Mouse (Mus musculus) spleen, postnatal 0 days (tissue): ENCODE results near the gene Olfr671. TPM values are rescaled to one million over a fixed set of nuclear protein-coding genes. Genes with fewer than 3 reads are reported as not detected.

Source experiments
- polyA plus RNA-seq: library from polyadenylated mRNA; unstranded; fragments of >200 nt; fragmentation: Nextera tagmentation; extraction: Ambion mirVana; gene quantifications from 2 replicates; pipeline ENCODE4 v1.2.1, GENCODE M21; 2015

The Olfr671 gene
- not detected in 2 replicates for polyA plus RNA-seq

DNA sequence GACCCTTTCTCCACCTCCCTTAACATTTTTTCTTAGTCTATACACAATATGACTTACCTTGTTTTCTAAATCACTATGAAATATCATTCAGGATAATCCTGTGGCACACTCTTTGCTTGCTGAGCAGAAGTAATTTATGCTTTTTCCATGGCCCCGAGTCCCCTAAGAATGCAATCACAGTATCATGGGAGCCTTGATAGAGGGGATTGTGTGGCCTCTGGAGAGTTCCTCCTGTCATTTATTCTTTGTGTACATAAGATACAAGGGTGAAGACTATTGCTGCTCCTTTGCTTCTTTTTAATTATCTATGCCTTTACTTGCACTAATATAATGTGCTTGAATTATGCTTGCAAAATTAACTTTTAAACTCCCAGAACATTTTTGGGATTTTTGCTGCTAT lies at the start of gene Olfr671:
TSS of gene Olfr671 (minus strand) at position 101 of the 400 bp plus-strand sequence.

DNA sequence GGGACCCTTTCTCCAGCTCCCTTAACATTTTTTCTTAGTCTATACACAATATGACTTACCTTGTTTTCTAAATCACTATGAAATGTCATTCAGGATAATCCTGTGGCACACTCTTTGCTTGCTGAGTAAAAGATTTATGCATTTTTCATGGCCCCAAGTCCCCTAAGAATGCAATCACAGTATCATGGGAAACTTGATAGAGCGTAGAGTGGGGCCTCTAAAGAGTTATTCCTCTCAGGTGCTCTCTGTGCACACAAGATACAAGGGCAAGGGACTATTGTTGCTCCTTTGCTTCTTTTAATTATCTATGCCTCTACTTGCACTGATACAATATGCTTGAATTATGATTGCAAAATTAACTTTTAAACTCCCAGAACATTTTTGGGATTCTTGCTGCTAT lies 49.4 kb upstream of the Olfr671 start, which contains the start of gene Olfr675:
TSS of gene Olfr675 (minus strand) at position 101 of the 400 bp plus-strand sequence.

DNA sequence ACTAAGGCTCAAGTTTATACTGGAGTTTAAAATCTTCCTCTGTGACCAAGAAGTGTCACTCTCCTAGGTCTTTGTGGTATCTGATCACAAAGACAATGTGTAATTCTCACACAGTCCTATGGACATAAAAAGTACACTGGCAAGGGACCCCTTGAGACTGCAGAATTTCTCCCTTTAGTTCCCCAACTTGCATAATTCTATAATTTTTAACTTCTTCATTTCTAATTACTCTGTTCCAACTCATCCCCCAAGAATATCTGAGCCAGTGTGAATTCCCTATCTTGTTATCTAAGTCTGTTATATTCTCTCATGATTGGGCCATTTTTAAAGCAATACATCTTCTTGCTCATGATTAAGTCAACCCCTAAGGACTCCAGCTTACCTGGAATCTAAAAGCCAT lies 23.0 kb upstream of the Olfr671 start, which contains the start of gene Olfr672:
TSS of gene Olfr672 (minus strand) at position 101 of the 400 bp plus-strand sequence.

DNA sequence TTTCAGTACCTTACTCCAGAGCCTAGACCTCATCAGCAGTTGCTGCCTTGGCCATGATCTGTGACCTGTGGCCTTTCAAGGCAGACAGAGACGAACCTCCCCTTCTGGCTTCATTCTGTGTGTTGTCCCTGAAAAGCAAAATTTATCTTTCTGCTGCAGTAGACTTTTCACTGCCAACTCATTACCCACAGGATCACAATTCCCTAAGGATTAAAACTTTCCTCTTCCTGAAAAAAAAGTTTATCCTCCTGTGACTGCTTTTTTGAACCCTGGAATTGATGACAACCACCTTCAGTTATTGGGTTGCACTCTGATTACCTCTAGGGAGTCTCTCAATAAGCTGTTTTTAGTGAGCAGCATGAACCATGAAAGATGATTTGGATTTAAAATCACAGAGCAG lies 16.4 kb downstream of the Olfr671 start, which contains the start of gene Olfr670:
TSS of gene Olfr670 (minus strand) at position 101 of the 400 bp plus-strand sequence.

DNA sequence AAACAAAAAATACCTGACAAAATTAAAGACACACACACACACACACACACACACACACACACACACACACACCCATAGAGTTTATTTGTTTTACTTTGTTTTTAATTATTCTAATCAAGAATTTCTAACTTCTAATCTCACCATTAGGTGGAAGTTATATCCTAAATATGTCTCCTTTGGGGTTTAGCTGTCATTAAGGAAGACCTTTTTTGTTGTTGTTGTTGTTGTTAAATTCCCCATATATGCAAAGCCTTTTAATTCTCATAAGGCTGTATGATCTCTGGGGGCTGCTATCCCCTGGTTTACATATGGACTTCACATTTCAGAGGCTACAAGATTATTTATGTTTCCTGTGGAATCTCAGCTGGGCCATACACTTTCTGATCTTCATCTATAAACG lies 45.0 kb downstream of the Olfr671 start, which contains the start of gene Olfr669:
TSS of gene Olfr669 (plus strand) at position 301 of the 400 bp plus-strand sequence.

DNA sequence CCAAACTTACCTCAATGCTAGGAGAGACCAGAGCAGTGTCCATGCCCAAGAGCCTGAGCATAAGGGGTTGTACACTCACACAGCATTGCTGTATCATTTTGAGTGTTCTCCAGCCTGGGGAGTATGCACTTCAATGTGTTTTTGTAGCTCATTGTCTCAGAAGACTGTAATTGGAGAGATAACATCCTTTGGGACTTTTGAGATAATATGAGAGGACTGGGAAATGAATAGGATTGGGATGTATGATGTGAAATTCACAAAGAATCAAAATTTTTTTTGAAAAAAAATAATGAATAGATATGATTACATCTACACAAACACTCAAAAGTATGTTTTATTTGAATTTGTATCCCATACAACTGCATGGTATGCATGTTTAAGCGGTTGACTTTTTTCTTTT lies 51.0 kb downstream of the Olfr671 start, which contains the start of gene Olfr668:
TSS of gene Olfr668 (minus strand) at position 101 of the 400 bp plus-strand sequence.

Other genes starting within 250 kb of the Olfr671 start
- gene Usp17le, start 201.7 kb downstream of the Olfr671 start, polyA plus RNA-seq, result not detected in 2 replicates
- gene Usp17lb, start 136.5 kb downstream of the Olfr671 start, polyA plus RNA-seq, result not detected in 2 replicates
- not detected in 2 replicates for gene Usp17la, start 122.1 kb downstream of the Olfr671 start, polyA plus RNA-seq
- gene Olfr665, start 101.1 kb downstream of the Olfr671 start, polyA plus RNA-seq, result not detected in 2 replicates
- gene Olfr666, start 83.2 kb downstream of the Olfr671 start, polyA plus RNA-seq, result not detected in 2 replicates
- gene Olfr667, start 57.6 kb downstream of the Olfr671 start, polyA plus RNA-seq, result not detected in 2 replicates
- gene Olfr668, start 51.1 kb downstream of the Olfr671 start, polyA plus RNA-seq, result not detected in 2 replicates
- gene Olfr669, start 44.9 kb downstream of the Olfr671 start, polyA plus RNA-seq, result not detected in 2 replicates
- gene Olfr670, start 16.5 kb downstream of the Olfr671 start, polyA plus RNA-seq, result not detected in 2 replicates
- not detected in 2 replicates for gene Olfr672, start 22.9 kb upstream of the Olfr671 start, polyA plus RNA-seq
- not detected in 2 replicates for gene Olfr675, start 49.3 kb upstream of the Olfr671 start, polyA plus RNA-seq
- gene Olfr676, start 53.6 kb upstream of the Olfr671 start, polyA plus RNA-seq, result not detected in 2 replicates
- not detected in 2 replicates for gene Olfr677, start 72.2 kb upstream of the Olfr671 start, polyA plus RNA-seq
- gene Olfr678, start 85.3 kb upstream of the Olfr671 start, polyA plus RNA-seq, result not detected in 2 replicates
- gene Olfr679, start 102.1 kb upstream of the Olfr671 start, polyA plus RNA-seq, result not detected in 2 replicates
- not detected in 2 replicates for gene Olfr680-ps1, start 113.7 kb upstream of the Olfr671 start, polyA plus RNA-seq
- not detected in 2 replicates for gene Olfr681, start 137.7 kb upstream of the Olfr671 start, polyA plus RNA-seq
- not detected in 2 replicates for gene Olfr683, start 167.9 kb upstream of the Olfr671 start, polyA plus RNA-seq
- not detected in 2 replicates for gene Olfr684, start 184.5 kb upstream of the Olfr671 start, polyA plus RNA-seq
- not detected in 2 replicates for gene Olfr685, start 206.9 kb upstream of the Olfr671 start, polyA plus RNA-seq
- gene Olfr686, start 228.4 kb upstream of the Olfr671 start, polyA plus RNA-seq, result not detected in 2 replicates